Mouse (Mus musculus) heart, postnatal 25 days (tissue): ENCODE data around the gene Plcb4. TPM values are rescaled to one million over a fixed set of nuclear protein-coding genes. Genes with fewer than 3 reads are reported as not detected.
"Not testable (repeated sequence)": the region's sequence is repeated elsewhere in the genome, so short reads cannot be mapped to it uniquely, and the experiment has no call there.

Experiments used
- DNase-seq: peaks from one replicate; pipeline ENCODE4 v3.0.0; 2022; ENCODE audit warnings: low spot score
- intact Hi-C: fragments of 180-260 bp; cut with DNase I; formaldehyde crosslinking; loops from one replicate; pipeline ENCODE4 v1.15.1; 2025
- total RNA-seq, 2 experiments: library from RNA; stranded (reverse); gene quantifications; 2 replicates each; pipeline ENCODE4 v1.2.3; 2021

Gene Plcb4
- total RNA-seq, 2 experiments from 2014 or later: 71.2 to 71.9 TPM

GRCm38 (mm10) chr2:135966871-135967557 is 308.2 kb downstream of the Plcb4 start:
- DNase-seq: no peak
- intact Hi-C loops: loop anchor here (2.0 kb wide), 1 partner anchor 174 kb away; no protein-coding TSS in a partner anchor

- intact Hi-C loops: no loop called here
- no peak for DNase-seq
Measured at GRCm38 (mm10) chr2:135968159-135968558, 309.3 kb downstream of the Plcb4 start.

GRCm38 (mm10) chr2:135970902-135971301 is 312.1 kb downstream of the Plcb4 start:
- DNase-seq: no peak
- intact Hi-C loops: no loop called here

GRCm38 (mm10) chr2:135975978-135976377 is 317.2 kb downstream of the Plcb4 start:
- intact Hi-C loops: no loop called here
- no peak for DNase-seq

GRCm38 (mm10) chr2:135978790-135979189 is 320.0 kb downstream of the Plcb4 start:
- DNase-seq: no peak
- intact Hi-C loops: no loop called here

- intact Hi-C loops: no loop called here
- DNase-seq: no peak
Measured at GRCm38 (mm10) chr2:135980428-135980827, 321.6 kb downstream of the Plcb4 start.

GRCm38 (mm10) chr2:135983972-135984371 is 325.2 kb downstream of the Plcb4 start:
- intact Hi-C loops: no loop called here
- DNase-seq: no peak

GRCm38 (mm10) chr2:135985536-135986265 is 326.9 kb downstream of the Plcb4 start:
- no peak for DNase-seq
- intact Hi-C loops: no loop called here

- intact Hi-C loops, DNase-seq: not testable (repeated sequence)
Measured at GRCm38 (mm10) chr2:135988475-135988874, 329.7 kb downstream of the Plcb4 start.

GRCm38 (mm10) chr2:135990686-135991085 is 331.9 kb downstream of the Plcb4 start:
- intact Hi-C loops, DNase-seq: not testable (repeated sequence)

GRCm38 (mm10) chr2:135993314-135993713 is 334.5 kb downstream of the Plcb4 start:
- intact Hi-C loops: no loop called here
- DNase-seq: no peak

GRCm38 (mm10) chr2:135995196-135995595 is 336.4 kb downstream of the Plcb4 start:
- no peak for DNase-seq
- intact Hi-C loops: no loop called here

GRCm38 (mm10) chr2:135996936-135997335 is 338.1 kb downstream of the Plcb4 start:
- DNase-seq: no peak
- intact Hi-C loops: no loop called here

GRCm38 (mm10) chr2:135997361-135998150 is 338.7 kb downstream of the Plcb4 start:
- intact Hi-C loops: no loop called here
- DNase-seq: no peak

GRCm38 (mm10) chr2:135998886-135999285 is 340.1 kb downstream of the Plcb4 start:
- intact Hi-C loops: no loop called here
- no peak for DNase-seq

- intact Hi-C loops: no loop called here
- no peak for DNase-seq
Measured at GRCm38 (mm10) chr2:135999361-135999760, 340.6 kb downstream of the Plcb4 start.

- intact Hi-C loops: no loop called here
- no peak for DNase-seq
Measured at GRCm38 (mm10) chr2:136000933-136001332, 342.1 kb downstream of the Plcb4 start.

- intact Hi-C loops: no loop called here
Measured at GRCm38 (mm10) chr2:136002118-136002517, 343.3 kb downstream of the Plcb4 start.

GRCm38 (mm10) chr2:136003836-136004235 is 345.0 kb downstream of the Plcb4 start:
- intact Hi-C loops: no loop called here
- no peak for DNase-seq

More at GRCm38 (mm10) chr2:136002118-136002517, 343.3 kb downstream of the Plcb4 start:
- DNase-seq: no peak

- intact Hi-C loops: no loop called here
- no peak for DNase-seq
Measured at GRCm38 (mm10) chr2:136006280-136006679, 347.5 kb downstream of the Plcb4 start.

- intact Hi-C loops: no loop called here
- no peak for DNase-seq
Measured at GRCm38 (mm10) chr2:136012759-136013158, 353.9 kb downstream of the Plcb4 start.
